Mouse (Mus musculus) CH12.LX (cell line): ENCODE measurements at regions not wholly inside any gene's neighbourhood (a gene's known extent, or its start where the extent isn't known, plus 50 kb on each side); places are given as distances from the start of the nearest gene placed in this dataset.

Experiments used
- DNase-seq: peaks from one replicate; pipeline ENCODE4 v3.0.0-alpha.2; 2013; ENCODE audit errors: extremely low read depth
- H3K27ac ChIP-seq: 2 replicates; pipeline ENCODE4 v1.5.1; 2012; ENCODE audit warnings: low read depth, mild to moderate bottlenecking, control low read depth, moderate library complexity; ENCODE audit not compliant: insufficient read depth
- H3K27me3 ChIP-seq: replicated peaks from 2 replicates; pipeline ENCODE3; 2012; ENCODE audit warnings: inconsistent platforms
- H3K36me3 ChIP-seq, 2 experiments: replicated peaks in 1 of 2; 2 replicates each; pipeline versions ENCODE3 to v1.6.1; 2012; ENCODE audit warnings: inconsistent platforms in 1 of 2, low read length in 1 of 2, mild to moderate bottlenecking in 1 of 2, mixed read lengths in 1 of 2, moderate library complexity in 1 of 2; ENCODE audit not compliant: control insufficient read depth in 1 of 2, insufficient read depth in 1 of 2
- H3K4me1 ChIP-seq, 2 experiments: 2 replicates each; pipeline ENCODE4 v1.6.1; 2012; ENCODE audit warnings: inconsistent platforms in 1 of 2, moderate library complexity in 1 of 2; ENCODE audit not compliant: insufficient read depth in 2 of 2, control insufficient read depth in 1 of 2
- H3K4me2 ChIP-seq: 2 replicates; pipeline ENCODE4 v1.6.1; 2012; ENCODE audit warnings: low read depth, mild to moderate bottlenecking, control low read depth; ENCODE audit not compliant: poor library complexity, insufficient read depth, severe bottlenecking
- H3K4me3 ChIP-seq, 3 experiments: fragments of 150-350 bp in 1 of 3; sonication (generic) in 1 of 3; replicated peaks in 1 of 3; 2 replicates each; pipeline versions ENCODE3 to v1.5.1; 2011 to 2012; ENCODE audit warnings: low read depth in 2 of 3, low read length in 2 of 3, mild to moderate bottlenecking in 2 of 3, moderate library complexity in 2 of 3, control low read depth in 1 of 3, improper control_type of control experiment in 1 of 3, inconsistent platforms in 1 of 3, mixed read lengths in 1 of 3; ENCODE audit not compliant: poor library complexity in 1 of 3
- H3K79me2 ChIP-seq: replicated peaks from 2 replicates; pipeline ENCODE4 v1.6.1; 2012; ENCODE audit warnings: mild to moderate bottlenecking, moderate library complexity; ENCODE audit not compliant: control insufficient read depth, poor library complexity, insufficient read depth, severe bottlenecking; ENCODE audit errors: extremely low read depth
- H3K9ac ChIP-seq: 2 replicates; pipeline ENCODE4 v1.6.1; 2012; ENCODE audit warnings: low read depth, mild to moderate bottlenecking, control low read depth, moderate library complexity; ENCODE audit not compliant: insufficient read depth
- H3K9me3 ChIP-seq: replicated peaks from 2 replicates; pipeline ENCODE3; 2012; ENCODE audit warnings: low read length, inconsistent platforms, mixed read lengths
- BHLHE40 ChIP-seq: IDR thresholded peaks from 2 replicates; pipeline ENCODE4 v1.6.1; 2011; ENCODE audit warnings: mild to moderate bottlenecking, low read depth, low read length, improper control_type of control experiment
- CTCF ChIP-seq, 2 experiments: IDR thresholded peaks in 1 of 2; conservative IDR thresholded peaks in 1 of 2; 2 replicates each; pipeline ENCODE4 v1.5.1; 2011 to 2012; ENCODE audit warnings: low read depth in 2 of 2, low read length in 2 of 2, improper control_type of control experiment in 1 of 2, inconsistent platforms in 1 of 2, mild to moderate bottlenecking in 1 of 2, moderate library complexity in 1 of 2
- ELF1 ChIP-seq: IDR thresholded peaks from 2 replicates; pipeline ENCODE4 v1.6.1; 2014; ENCODE audit warnings: low read depth, mild to moderate bottlenecking, inconsistent platforms, low read length, improper control_type of control experiment
- KAT2A ChIP-seq: IDR thresholded peaks from 2 replicates; pipeline ENCODE4 v1.6.1; 2012; ENCODE audit warnings: low read length, improper control_type of control experiment, inconsistent platforms; ENCODE audit not compliant: insufficient replicate concordance
- MAX ChIP-seq: IDR thresholded peaks from 2 replicates; pipeline ENCODE4 v1.6.1; 2011; ENCODE audit warnings: low read length, improper control_type of control experiment
- MAZ ChIP-seq: IDR thresholded peaks from 2 replicates; pipeline ENCODE4 v1.6.1; 2012; ENCODE audit warnings: low read depth, mild to moderate bottlenecking, inconsistent platforms, low read length, improper control_type of control experiment, moderate library complexity
- MEF2A ChIP-seq: IDR thresholded peaks from 2 replicates; pipeline ENCODE4 v1.6.1; 2014; ENCODE audit warnings: low read depth, mild to moderate bottlenecking, inconsistent platforms, low read length, improper control_type of control experiment, borderline replicate concordance
- MXI1 ChIP-seq: IDR thresholded peaks from 2 replicates; pipeline ENCODE4 v1.6.1; 2011; ENCODE audit warnings: mild to moderate bottlenecking, low read depth, low read length, improper control_type of control experiment
- MYC ChIP-seq: IDR thresholded peaks from 2 replicates; pipeline ENCODE4 v1.6.1; 2011; ENCODE audit warnings: low read depth, mild to moderate bottlenecking, improper control_type of control experiment, low read length
- NELFE ChIP-seq: IDR thresholded peaks from 2 replicates; pipeline ENCODE4 v1.6.1; 2011; ENCODE audit warnings: low read depth, low read length, improper control_type of control experiment
- NRF1 ChIP-seq: IDR thresholded peaks from 2 replicates; pipeline ENCODE4 v1.6.1; 2014; ENCODE audit warnings: low read depth, mild to moderate bottlenecking, inconsistent platforms, low read length, improper control_type of control experiment, moderate library complexity
- POLR2A ChIP-seq: IDR thresholded peaks from 2 replicates; pipeline ENCODE4 v1.6.1; 2011; ENCODE audit warnings: low read depth, mild to moderate bottlenecking, improper control_type of control experiment, low read length
- RAD21 ChIP-seq: IDR thresholded peaks from 2 replicates; pipeline ENCODE4 v1.6.1; 2011; ENCODE audit warnings: low read depth, mild to moderate bottlenecking, low read length, improper control_type of control experiment, moderate library complexity
- RCOR1 ChIP-seq: conservative IDR thresholded peaks from 2 replicates; pipeline ENCODE4 v1.6.1; 2012; ENCODE audit warnings: low read depth, mild to moderate bottlenecking, inconsistent platforms, low read length, improper control_type of control experiment
- SMC3 ChIP-seq: IDR thresholded peaks from 2 replicates; pipeline ENCODE4 v1.6.1; 2011; ENCODE audit warnings: low read depth, low read length, improper control_type of control experiment
- TCF12 ChIP-seq: IDR thresholded peaks from 2 replicates; pipeline ENCODE4 v1.6.1; 2014; ENCODE audit warnings: low read depth, mild to moderate bottlenecking, inconsistent platforms, low read length, improper control_type of control experiment
- ZC3H11A ChIP-seq: IDR thresholded peaks from 2 replicates; pipeline ENCODE4 v1.6.1; 2012; ENCODE audit warnings: low read depth, mild to moderate bottlenecking, inconsistent platforms, low read length, improper control_type of control experiment
- ZKSCAN1 ChIP-seq: IDR thresholded peaks from 2 replicates; pipeline ENCODE4 v1.6.1; 2012; ENCODE audit warnings: low read depth, inconsistent platforms, low read length, improper control_type of control experiment, borderline replicate concordance
- ZMIZ1 ChIP-seq: IDR thresholded peaks from 2 replicates; pipeline ENCODE4 v1.6.1; 2012; ENCODE audit warnings: low read depth, mild to moderate bottlenecking, inconsistent platforms, low read length, improper control_type of control experiment
- dilution Hi-C: fragments of 300-500 bp; cut with MboI; formaldehyde crosslinking; loops from 2 replicates; pipeline ENCODE4 v1.14.3; 2020; ENCODE audit warnings: low sequenced_read_pairs; ENCODE audit not compliant: extremely low pct_unique_long_range_greater_than_20kb, extremely low pct_ligation_motif_present
- in situ Hi-C: fragments of 300-500 bp; cut with MboI; formaldehyde crosslinking; loops from 3 replicates; pipeline ENCODE4 v1.14.3; 2019; ENCODE audit warnings: low sequenced_read_pairs, low pct_ligation_motif_present, low pct_unique_long_range_greater_than_20kb, mixed read lengths

DNA sequence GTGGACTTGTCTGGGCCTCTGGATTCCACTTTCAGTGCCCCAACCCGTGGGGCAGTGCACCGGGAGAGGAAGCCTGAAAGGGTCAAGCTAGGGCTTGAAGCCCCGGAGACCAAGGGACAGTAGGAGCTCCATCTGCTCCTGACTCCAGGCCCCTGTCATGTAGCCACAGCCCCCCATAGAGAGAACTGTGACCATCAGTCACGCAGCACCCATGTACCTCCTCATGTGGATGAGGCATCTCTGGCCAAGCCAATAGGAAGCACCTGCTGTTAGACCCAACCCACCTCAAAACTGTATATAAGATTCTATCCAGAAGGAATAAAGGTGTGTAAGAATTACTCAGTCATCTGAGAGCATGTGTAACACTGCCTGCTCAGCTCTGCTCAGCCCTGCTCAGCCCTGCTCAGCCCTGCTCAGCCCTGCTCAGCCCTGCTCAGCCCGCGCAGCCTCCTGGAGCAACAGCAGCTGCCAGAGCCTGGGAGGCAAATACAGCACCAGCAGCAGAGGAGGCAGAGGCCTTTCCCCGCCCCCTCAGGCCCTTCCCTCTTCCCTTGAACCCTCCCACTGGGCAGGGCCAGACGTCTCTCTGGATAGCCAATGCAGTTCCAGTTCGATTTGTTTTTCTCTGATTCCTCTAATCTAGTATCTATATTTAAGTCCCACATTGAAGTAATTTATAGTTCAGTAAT is 80.6 kb upstream of the Eepd1 start:
- Histone ChIP-seq H3K9ac (no peak overlapping the region), H3K36me3 (no peaks in the 10 kb centered on the region), H3K27ac (no peak overlapping the region), H3K4me3 (no peak overlapping the region), H3K4me1 (peaks cover 4 to 13% of the 10 kb centered on the region in 2 experiments; a peak in 3 of 4 replicates), H3K79me2 (no peaks in the 10 kb centered on the region)
- dilution Hi-C loops = no loop called here
- TF ChIP-seq NRF1 = peak; percentile 70
- 0 out of 2 replicates have a peak, but pooled peaks have one; percentile 39 for TF ChIP-seq POLR2A
- no peak for TF ChIP-seq ZMIZ1
- TF ChIP-seq, all 38 proteins: peak for 2
- DNase-seq = peak; percentile 74
- Histone ChIP-seq H3K9me3 (no peaks in the 10 kb centered on the region), H3K4me2 (peak overlapping the region; percentile 30; the same call in 1 of the 2 replicates), H3K27me3 (no peaks in the 10 kb centered on the region)
- in situ Hi-C loops = no loop called here

GRCm38 (mm10) chr9:25405848-25406247 is 75.5 kb upstream of the Eepd1 start:
- Histone ChIP-seq H3K36me3 (no peaks in the 10 kb centered on the region), H3K27me3 (no peaks in the 10 kb centered on the region), H3K79me2 (no peaks in the 10 kb centered on the region), H3K27ac (no peak overlapping the region), H3K4me2 (no peak overlapping the region), H3K9ac (no peak overlapping the region), H3K4me3 (no peak overlapping the region), H3K9me3 (no peaks in the 10 kb centered on the region), H3K4me1 (peaks cover under 1 to 7% of the 10 kb centered on the region in 2 experiments; a peak in 3 of 4 replicates)
- TF ChIP-seq CTCF (conservative IDR thresholded peaks at IDR 0.05 in 1 of 2, IDR thresholded peaks at IDR 0.05 in 1 of 2; ENCODE audit: low read depth in 2 of 2, low read length in 2 of 2) (no peak), TCF12 (no peak), BHLHE40 (no peak), MAX (no peak), KAT2A (no peak), MYC (no peak)
- in situ Hi-C loops (no loop called here), dilution Hi-C loops (no loop called here)
- no peak for DNase-seq

- Histone ChIP-seq H3K79me2 (no peaks in the 10 kb centered on the region), H3K4me3 (no peak overlapping the region), H3K9ac (no peak overlapping the region), H3K27ac (no peak overlapping the region), H3K9me3 (no peaks in the 10 kb centered on the region), H3K4me2 (no peak overlapping the region), H3K4me1 (peaks cover 0 to 4% of the 10 kb centered on the region in 2 experiments; a peak in 1 of 4 replicates), H3K36me3 (no peaks in the 10 kb centered on the region), H3K27me3 (no peaks in the 10 kb centered on the region)
- in situ Hi-C loops = no loop called here
- dilution Hi-C loops = no loop called here
- DNase-seq = no peak
- TF ChIP-seq MEF2A (no peak), RCOR1 (no peak), ZC3H11A (no peak), MAZ (no peak), ZKSCAN1 (no peak), ELF1 (no peak), RAD21 (no peak), NELFE (no peak), SMC3 (no peak), MXI1 (no peak)
Observed at GRCm38 (mm10) chr9:25408518-25408917, 72.8 kb upstream of the Eepd1 start.
